Mouse (Mus musculus): ENCODE results near the gene Hrct1. TPM values are rescaled to one million over a fixed set of nuclear protein-coding genes. Genes with fewer than 3 reads are reported as not detected.

The Hrct1 gene
- total RNA-seq, 1 experiment: 0.36 TPM

GRCm38 (mm10) chr4:43732171-43732570 is 5.2 kb downstream of the Hrct1 start:
- H3K9me3 ChIP-seq (ENCODE audit: control insufficient read depth, insufficient read depth, low read depth, low read length): no peaks in the 10 kb centered on the region
- in situ Hi-C loops (cut with MboI; ENCODE audit: low sequenced_read_pairs in 2 of 2, unreplicated experiment in 2 of 2): loop anchor here (25.0 kb wide), 1 partner anchor 130 kb away; the partner anchor contains the start of gene Olfr155 (in 2 of the 2)
- no peak overlapping the region for H3K4me3 ChIP-seq (ENCODE audit: insufficient read depth in 1 of 2, low read depth in 1 of 2, low read length in 2 of 2, poor library complexity in 1 of 2, severe bottlenecking in 1 of 2)
- TF ChIP-seq CHD2 (IDR thresholded peaks at IDR 0.05; ENCODE audit: low read depth, low read length) (no peak), MAFK (IDR thresholded peaks at IDR 0.05; ENCODE audit: insufficient read depth, low read depth, low read length) (no peak), ZC3H11A (IDR thresholded peaks at IDR 0.05; ENCODE audit: borderline replicate concordance, low read depth, low read length) (no peak), HCFC1 (IDR thresholded peaks at IDR 0.05; ENCODE audit: borderline replicate concordance, insufficient read depth, low read length) (no peak), ZNF384 (IDR thresholded peaks at IDR 0.05; ENCODE audit: low read depth, low read length) (no peak)
- H3K27ac ChIP-seq (ENCODE audit: insufficient read depth, low read depth, low read length, poor library complexity, severe bottlenecking): no peak overlapping the region
- no peak for DNase-seq (ENCODE audit: low read depth, low spot score)
- H3K9ac ChIP-seq (ENCODE audit: insufficient read depth, low read depth, low read length, poor library complexity, severe bottlenecking): no peak overlapping the region
- H3K36me3 ChIP-seq (ENCODE audit: control insufficient read depth, insufficient read depth, low read length, poor library complexity, severe bottlenecking): no peaks in the 10 kb centered on the region
- peaks cover 5 to 10% of the 10 kb centered on the region in 2 experiments; a peak in 3 of 4 replicates for H3K4me1 ChIP-seq (ENCODE audit: control insufficient read depth in 2 of 2, insufficient read depth in 2 of 2, low read length in 2 of 2, poor library complexity in 1 of 2)

DNA sequence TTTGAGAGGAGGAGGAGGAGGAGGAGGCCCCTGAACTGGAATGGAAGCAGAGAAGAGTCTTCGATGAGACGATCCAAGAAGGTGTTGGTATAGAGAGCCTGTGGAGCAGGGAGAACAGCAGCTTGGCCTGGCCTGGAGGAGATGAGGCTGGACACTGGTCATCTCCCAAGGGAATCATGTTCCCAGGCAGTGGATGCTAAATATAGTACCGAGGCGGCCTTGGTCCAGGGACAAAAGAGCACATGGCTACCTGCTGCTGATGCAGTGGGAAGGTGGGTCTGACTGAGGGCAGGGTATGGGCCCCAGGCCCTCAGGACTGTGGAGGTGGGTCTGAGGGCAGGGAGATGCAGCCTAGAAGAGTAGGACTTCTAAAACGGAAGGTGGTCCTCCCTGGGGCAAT is 6.2 kb downstream of the Hrct1 start:
- peaks cover 5 to 6% of the 10 kb centered on the region in 2 experiments; a peak in 3 of 4 replicates for H3K4me1 ChIP-seq (ENCODE audit: control insufficient read depth in 2 of 2, insufficient read depth in 2 of 2, low read length in 2 of 2, poor library complexity in 1 of 2)
- no peak overlapping the region for H3K4me3 ChIP-seq (ENCODE audit: insufficient read depth in 1 of 2, low read depth in 1 of 2, low read length in 2 of 2, poor library complexity in 1 of 2, severe bottlenecking in 1 of 2)
- no peaks in the 10 kb centered on the region for H3K9me3 ChIP-seq (ENCODE audit: control insufficient read depth, insufficient read depth, low read depth, low read length)
- in situ Hi-C loops (cut with MboI; ENCODE audit: low sequenced_read_pairs in 2 of 2, unreplicated experiment in 2 of 2): loop anchor here (25.0 kb wide), 1 partner anchor 129 kb away; the partner anchor contains the start of gene Olfr155 (in 2 of the 2)
- no peak for DNase-seq (ENCODE audit: low read depth, low spot score)
- H3K36me3 ChIP-seq (ENCODE audit: control insufficient read depth, insufficient read depth, low read length, poor library complexity, severe bottlenecking): no peaks in the 10 kb centered on the region
- no peak for TF ChIP-seq ZC3H11A (IDR thresholded peaks at IDR 0.05; ENCODE audit: borderline replicate concordance, low read depth, low read length)
- TF ChIP-seq MAFK (IDR thresholded peaks at IDR 0.05; ENCODE audit: insufficient read depth, low read depth, low read length): no peak
- TF ChIP-seq CHD2 (IDR thresholded peaks at IDR 0.05; ENCODE audit: low read depth, low read length): no peak
- TF ChIP-seq HCFC1 (IDR thresholded peaks at IDR 0.05; ENCODE audit: borderline replicate concordance, insufficient read depth, low read length): no peak
- no peak for TF ChIP-seq ZNF384 (IDR thresholded peaks at IDR 0.05; ENCODE audit: low read depth, low read length)
- no peak overlapping the region for H3K9ac ChIP-seq (ENCODE audit: insufficient read depth, low read depth, low read length, poor library complexity, severe bottlenecking)
- no peak overlapping the region for H3K27ac ChIP-seq (ENCODE audit: insufficient read depth, low read depth, low read length, poor library complexity, severe bottlenecking)

DNA sequence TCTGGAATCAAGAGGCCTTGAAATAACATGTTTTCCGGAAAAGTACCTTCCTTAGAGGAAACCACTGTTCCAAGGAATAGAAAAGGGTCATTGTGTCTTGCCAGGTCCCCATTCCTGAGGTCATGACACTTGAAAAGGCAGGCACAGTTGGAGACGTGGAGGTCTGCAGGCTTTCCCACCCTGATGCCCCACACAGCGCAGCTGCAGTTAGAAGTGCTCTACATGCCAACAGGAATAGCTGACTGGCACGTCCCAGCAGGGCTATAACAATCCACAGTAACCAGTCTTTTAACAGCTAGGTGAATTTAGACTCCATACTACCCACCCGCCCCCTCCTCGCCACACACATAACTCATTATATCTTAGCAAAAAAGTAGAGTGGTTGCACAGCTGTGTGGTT is 10.2 kb downstream of the Hrct1 start:
- Histone ChIP-seq H3K4me3 (ENCODE audit: insufficient read depth in 1 of 2, low read depth in 1 of 2, low read length in 2 of 2, poor library complexity in 1 of 2, severe bottlenecking in 1 of 2) (no peak overlapping the region), H3K9me3 (ENCODE audit: control insufficient read depth, insufficient read depth, low read depth, low read length) (no peaks in the 10 kb centered on the region), H3K27ac (ENCODE audit: insufficient read depth, low read depth, low read length, poor library complexity, severe bottlenecking) (no peak overlapping the region), H3K36me3 (ENCODE audit: control insufficient read depth, insufficient read depth, low read length, poor library complexity, severe bottlenecking) (no peaks in the 10 kb centered on the region), H3K9ac (ENCODE audit: insufficient read depth, low read depth, low read length, poor library complexity, severe bottlenecking) (no peak overlapping the region), H3K4me1 (ENCODE audit: control insufficient read depth in 2 of 2, insufficient read depth in 2 of 2, low read length in 2 of 2, poor library complexity in 1 of 2) (peaks cover 5 to 9% of the 10 kb centered on the region in 2 experiments; a peak in 3 of 4 replicates)
- no peak for DNase-seq (ENCODE audit: low read depth, low spot score)
- TF ChIP-seq HCFC1 (IDR thresholded peaks at IDR 0.05; ENCODE audit: borderline replicate concordance, insufficient read depth, low read length) (no peak), ZC3H11A (IDR thresholded peaks at IDR 0.05; ENCODE audit: borderline replicate concordance, low read depth, low read length) (no peak), ZNF384 (IDR thresholded peaks at IDR 0.05; ENCODE audit: low read depth, low read length) (no peak), MAFK (IDR thresholded peaks at IDR 0.05; ENCODE audit: insufficient read depth, low read depth, low read length) (no peak), CHD2 (IDR thresholded peaks at IDR 0.05; ENCODE audit: low read depth, low read length) (no peak)
- in situ Hi-C loops (cut with MboI; ENCODE audit: low sequenced_read_pairs in 2 of 2, unreplicated experiment in 2 of 2): loop anchor here (25.0 kb wide), 1 partner anchor 125 kb away; the partner anchor contains the start of gene Olfr155 (in 2 of the 2)

- TF ChIP-seq ZC3H11A (IDR thresholded peaks at IDR 0.05; ENCODE audit: borderline replicate concordance, low read depth, low read length) (no peak), CHD2 (IDR thresholded peaks at IDR 0.05; ENCODE audit: low read depth, low read length) (no peak), ZNF384 (IDR thresholded peaks at IDR 0.05; ENCODE audit: low read depth, low read length) (no peak), HCFC1 (IDR thresholded peaks at IDR 0.05; ENCODE audit: borderline replicate concordance, insufficient read depth, low read length) (no peak), MAFK (IDR thresholded peaks at IDR 0.05; ENCODE audit: insufficient read depth, low read depth, low read length) (no peak)
- no peaks in the 10 kb centered on the region for H3K36me3 ChIP-seq (ENCODE audit: control insufficient read depth, insufficient read depth, low read length, poor library complexity, severe bottlenecking)
- H3K4me1 ChIP-seq (ENCODE audit: control insufficient read depth in 2 of 2, insufficient read depth in 2 of 2, low read length in 2 of 2, poor library complexity in 1 of 2): peaks cover 8 to 10% of the 10 kb centered on the region in 2 experiments
- H3K4me3 ChIP-seq (ENCODE audit: insufficient read depth in 1 of 2, low read depth in 1 of 2, low read length in 2 of 2, poor library complexity in 1 of 2, severe bottlenecking in 1 of 2): no peak overlapping the region
- H3K9ac ChIP-seq (ENCODE audit: insufficient read depth, low read depth, low read length, poor library complexity, severe bottlenecking): no peak overlapping the region
- in situ Hi-C loops (cut with MboI; ENCODE audit: low sequenced_read_pairs in 2 of 2, unreplicated experiment in 2 of 2): loop anchor here (25.0 kb wide), 1 partner anchor 123 kb away; the partner anchor contains the start of gene Olfr155 (in 2 of the 2)
- no peak overlapping the region for H3K27ac ChIP-seq (ENCODE audit: insufficient read depth, low read depth, low read length, poor library complexity, severe bottlenecking)
- H3K9me3 ChIP-seq (ENCODE audit: control insufficient read depth, insufficient read depth, low read depth, low read length): no peaks in the 10 kb centered on the region
- DNase-seq (ENCODE audit: low read depth, low spot score): no peak
Observed at GRCm38 (mm10) chr4:43738989-43739674, 12.1 kb downstream of the Hrct1 start.

Data from ES-E14 (cell line).